Mouse (Mus musculus) c-Kit-positive CD71-positive TER-119-negative erythroid progenitor cells, embryonic 14.5 days (primary cell): Measurements from ENCODE around the gene Epsti1.
A peak's percentile ranks its signal among the peaks of the same experiment; 100 is the strongest.
"Not testable (repeated sequence)": the region's sequence is repeated elsewhere in the genome, so short reads cannot be mapped to it uniquely, and the experiment has no call there.

Source experiments
- DNase-seq: peaks from one replicate; pipeline ENCODE4 v3.0.0-alpha.2; 2013; ENCODE audit warnings: low read depth

Epsti1 gene

DNA sequence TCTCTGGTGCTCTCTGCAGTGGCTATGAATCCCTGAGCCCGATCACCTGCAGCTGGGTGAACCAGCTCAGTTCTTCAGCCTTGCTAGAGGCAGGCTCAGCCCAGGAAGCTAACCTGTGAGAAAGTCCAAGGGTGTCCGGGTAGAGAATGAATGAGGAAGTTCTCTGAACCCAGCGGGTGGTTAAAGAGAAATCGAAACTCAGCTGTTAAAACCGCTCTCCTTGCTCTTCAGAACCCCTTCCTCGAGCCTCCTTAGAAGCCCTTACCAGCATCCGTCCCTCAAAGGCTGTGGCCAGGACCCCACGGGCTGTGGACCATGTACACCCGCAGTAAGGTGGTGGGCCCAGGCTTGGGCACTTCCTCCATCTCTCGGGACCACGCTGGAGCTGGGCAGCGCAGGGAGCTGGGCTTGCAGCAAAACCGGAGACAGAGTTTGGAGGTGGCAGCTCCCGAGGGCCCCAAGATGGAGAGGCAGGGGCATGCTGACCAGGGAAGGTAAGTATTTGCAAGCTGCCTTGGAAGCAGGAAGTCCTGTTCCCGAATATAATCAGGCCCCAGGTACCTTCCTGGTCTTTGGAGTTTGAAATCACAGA is at the start of gene Epsti1:
Gene Epsti1 (plus strand): TSS at position 69 of the 592 bp plus-strand sequence.
- no peak for DNase-seq

DNA sequence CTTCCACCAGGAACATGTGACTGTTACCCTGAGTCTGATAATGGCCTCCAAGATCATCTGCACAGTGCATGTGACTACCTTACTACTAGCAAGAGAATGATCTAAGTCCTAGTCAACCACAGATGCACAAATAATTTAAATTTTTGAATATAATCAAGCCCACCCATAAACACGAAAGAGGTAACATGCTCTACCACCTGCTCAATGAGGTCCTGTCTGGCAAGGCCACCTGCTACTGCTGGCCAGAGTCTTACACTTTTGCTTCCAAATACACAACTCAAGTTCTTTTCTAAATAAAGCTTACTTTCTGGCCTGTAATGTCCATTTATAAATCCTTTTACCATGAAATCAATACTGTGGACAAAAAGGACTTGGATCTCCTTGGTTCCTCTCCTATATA is 44.1 kb upstream of the Epsti1 start:
- DNase-seq = no peak

DNA sequence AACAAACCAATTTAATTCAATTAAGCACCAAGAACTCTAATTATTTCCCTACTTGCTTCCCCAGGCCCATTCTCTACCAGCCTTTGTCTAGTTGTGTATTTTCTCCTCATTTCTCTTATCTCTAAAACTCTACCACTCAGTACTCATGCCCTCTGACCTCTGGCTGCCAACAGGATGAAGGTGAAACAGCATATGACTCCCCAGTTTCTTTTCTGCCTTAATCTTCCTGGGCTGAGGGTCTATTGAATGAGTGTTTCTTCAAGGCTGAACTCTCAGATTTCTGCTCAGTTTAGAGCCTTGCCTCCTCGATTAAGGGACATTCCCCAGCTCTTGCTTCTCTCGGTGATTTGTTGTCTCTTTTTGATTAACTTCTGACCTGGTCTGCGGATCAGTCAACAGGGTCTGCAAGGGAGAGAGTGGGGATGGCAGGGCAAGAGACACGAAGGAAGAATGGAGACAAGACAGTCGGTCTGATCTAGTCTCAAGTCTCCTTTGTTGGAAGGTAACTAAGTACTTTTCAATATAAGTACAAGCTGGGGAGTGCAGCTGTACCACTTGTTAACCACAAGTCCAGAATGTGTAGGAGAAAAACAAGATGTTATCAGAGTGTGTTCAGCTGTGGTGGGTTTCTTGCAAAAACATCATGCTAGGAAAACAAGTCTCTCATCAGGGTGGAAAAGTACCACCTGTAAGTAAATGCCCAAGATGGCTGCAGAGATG is 43.0 kb upstream of the Epsti1 start:
- DNase-seq = no peak

DNA sequence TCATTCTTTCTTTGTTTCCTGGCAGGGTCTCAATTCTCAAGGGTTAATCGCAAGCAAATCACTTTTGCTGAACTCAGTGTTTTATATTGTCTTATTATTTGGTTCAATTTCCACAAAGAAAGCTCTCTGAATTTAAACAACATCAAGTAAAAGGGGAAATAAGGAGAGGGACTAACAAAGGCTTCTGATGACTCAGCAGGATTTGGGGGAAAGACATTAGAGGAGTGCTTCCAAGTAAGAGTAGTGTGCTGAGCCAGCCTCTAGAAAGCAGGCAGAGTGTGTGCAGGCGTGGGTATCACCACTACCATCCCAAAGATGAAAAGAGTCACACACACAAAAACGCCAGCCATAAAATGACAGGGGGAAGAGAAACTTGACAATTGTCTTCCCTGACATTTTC is 40.0 kb upstream of the Epsti1 start:
- no peak for DNase-seq

DNA sequence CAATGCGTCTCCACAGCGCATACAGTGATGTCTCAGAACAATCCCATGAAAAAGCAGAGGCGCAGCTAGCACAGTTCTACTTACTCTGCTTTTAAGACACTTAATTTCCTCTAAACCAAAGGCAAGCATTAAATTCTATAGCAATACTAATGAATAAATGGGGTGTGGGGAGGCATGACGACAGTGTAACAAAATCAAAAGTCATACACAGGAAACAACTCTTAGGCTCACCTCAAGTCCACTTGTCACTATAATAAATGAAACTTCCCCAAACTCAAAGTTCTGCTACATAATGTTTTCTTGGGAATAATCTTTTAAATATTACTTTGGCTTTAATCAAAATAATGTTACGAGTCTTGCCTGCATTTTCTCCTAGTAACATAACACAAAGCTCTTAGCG is 39.5 kb upstream of the Epsti1 start:
- no peak for DNase-seq

DNA sequence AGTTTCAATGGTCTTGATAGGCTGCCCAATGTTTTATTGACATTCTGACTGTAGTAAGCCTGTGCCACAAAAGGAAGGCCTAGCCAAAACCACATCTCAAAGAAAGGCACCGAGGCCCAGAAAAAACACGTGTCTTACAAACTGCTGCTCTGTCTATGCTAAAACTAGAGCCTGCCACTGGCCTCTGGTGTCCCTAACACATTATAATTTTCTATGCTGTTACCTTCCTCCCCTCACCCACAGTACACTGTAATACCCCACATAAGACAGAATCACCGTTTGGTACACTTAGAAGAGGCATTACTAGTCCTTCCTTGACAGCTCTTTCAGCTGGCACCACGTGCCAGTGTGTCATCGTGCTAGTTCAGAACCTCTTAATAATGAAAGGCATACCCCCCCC is 36.4 kb upstream of the Epsti1 start:
- DNase-seq = no peak

DNA sequence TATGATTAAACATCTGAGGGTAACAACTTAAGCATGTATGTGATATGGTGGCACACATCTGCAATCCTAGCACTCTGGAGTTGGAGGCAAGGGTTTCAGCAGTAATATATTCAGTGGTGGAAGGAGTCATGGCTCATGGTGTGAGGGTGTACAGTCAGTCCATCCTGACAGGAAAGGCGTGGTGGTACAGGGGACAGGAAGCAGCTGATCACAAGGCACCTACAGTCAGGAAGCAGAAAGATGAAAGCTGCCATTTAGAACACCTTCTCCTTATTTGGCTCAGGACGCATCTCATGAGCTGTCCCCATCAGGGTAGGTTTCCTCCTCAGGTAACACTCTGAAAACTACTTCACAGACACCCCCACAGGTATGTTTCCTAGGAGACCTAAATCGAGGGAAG is 33.1 kb upstream of the Epsti1 start:
- DNase-seq = no peak

DNA sequence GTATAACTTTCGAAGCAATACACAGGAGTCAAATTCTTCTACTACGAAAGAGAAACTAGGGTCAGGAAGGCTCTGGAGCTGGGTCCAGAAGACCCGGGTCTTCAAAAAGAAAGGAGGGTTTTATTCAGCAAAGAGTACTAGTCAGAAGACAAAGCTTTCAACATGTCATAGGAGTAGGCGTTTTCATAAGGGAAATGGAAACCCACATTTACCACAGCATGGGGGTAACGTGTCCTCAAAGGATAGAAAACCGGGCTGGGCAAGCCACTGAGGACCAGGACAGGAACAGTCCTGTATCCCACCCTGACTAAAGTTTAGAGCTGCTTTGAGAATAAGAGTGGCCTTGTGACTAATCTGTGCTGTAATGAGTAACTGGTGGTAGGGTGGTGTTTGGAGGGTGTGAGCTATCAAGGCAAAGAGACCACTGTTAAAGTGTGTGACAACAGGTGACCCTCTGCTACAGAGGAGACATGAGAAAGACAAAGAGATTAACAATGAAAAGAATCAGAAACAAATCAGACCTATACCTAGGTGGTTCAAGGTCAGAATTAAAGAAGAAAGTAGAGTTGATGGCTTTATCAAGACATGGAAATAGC is 32.6 kb upstream of the Epsti1 start:
- DNase-seq = no peak

DNA sequence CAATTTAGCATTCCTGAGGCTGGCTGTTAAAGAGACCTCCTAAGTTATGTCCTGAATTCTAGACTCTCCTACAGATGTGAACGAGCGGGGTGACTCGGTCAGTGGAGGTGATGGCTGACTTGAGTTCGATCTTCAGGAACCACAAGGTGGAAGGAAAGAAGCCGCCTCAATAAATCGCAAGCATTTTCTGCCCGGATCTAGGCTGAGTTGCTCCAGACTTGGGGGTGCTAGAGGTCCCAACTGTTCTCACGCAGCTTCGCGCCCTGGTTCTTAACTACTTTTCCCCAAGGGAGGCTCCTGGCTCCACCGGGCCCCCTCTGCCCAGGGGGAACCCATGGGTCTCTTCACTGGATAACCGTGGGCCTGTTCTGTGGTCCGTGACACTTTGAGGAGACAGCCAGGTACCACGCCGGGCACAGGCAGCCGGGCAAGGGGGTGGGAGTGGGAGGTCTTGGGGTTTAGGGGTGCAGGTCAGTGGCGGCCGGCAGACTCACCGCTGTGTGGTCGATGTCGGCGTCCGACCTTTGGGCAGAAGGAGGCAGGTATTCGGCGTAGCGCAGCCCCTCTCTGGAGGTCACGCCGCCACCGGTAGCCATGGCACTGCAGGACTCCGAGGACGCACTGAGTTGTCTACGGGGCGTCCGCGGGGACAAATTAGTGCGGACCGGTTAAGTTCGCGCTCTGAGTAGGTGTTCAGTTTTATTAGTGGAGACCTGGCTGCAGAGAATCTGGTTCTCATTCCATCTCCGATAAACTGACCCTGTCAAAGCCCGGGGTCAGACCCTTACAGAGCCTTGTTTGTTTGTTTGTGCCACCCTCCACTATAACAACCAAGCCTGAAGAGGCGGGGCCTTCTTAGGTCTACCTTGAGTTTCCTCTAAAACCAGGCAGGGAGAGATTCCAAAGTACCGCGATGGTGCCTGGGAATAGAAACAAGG is 29.5 kb upstream of the Epsti1 start, which contains the start of gene Dnajc15:
Gene Dnajc15 (minus strand): TSS at position 822 of the 938 bp plus-strand sequence.
- peak; percentile 80 for DNase-seq

DNA sequence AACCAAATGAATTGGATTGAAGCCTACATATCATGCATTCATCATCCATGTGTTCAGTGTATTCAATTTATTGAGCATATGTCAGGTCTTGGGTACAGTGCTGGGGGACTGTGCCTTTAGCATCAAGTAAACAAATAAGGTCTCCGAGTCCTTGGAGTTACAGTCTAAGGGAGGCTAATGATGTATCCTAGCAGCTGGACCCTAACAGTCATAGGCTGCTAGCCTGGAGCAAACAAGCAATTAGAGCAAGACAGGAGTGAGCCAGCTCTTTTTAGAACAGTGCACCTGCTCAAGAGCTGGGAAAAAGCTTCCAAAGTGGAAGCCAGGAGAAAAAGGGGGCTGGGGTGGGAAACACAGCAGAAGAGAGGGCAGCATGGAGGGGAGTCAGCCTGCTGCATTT is 27.8 kb upstream of the Epsti1 start:
- DNase-seq = no peak

DNA sequence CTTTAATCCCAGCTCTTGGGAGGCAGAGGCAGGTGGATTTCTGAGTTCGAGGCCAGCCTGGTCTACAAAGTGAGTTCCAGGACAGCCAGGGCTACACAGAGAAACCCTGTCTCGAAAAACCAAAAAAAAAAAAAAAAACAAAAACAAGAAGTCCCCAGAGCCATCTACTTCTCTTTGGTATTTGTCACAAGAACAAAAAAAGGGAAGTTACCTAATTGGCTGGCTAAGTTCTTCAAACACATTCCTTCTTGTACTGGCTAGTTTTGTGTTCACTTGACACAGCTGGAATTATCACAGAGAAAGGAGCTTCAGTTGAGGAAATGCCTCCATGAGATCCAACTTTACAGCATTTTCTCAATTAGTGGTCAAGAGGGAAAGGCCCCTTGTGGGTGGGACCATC is 26.2 kb upstream of the Epsti1 start:
- DNase-seq = not testable (repeated sequence)

DNA sequence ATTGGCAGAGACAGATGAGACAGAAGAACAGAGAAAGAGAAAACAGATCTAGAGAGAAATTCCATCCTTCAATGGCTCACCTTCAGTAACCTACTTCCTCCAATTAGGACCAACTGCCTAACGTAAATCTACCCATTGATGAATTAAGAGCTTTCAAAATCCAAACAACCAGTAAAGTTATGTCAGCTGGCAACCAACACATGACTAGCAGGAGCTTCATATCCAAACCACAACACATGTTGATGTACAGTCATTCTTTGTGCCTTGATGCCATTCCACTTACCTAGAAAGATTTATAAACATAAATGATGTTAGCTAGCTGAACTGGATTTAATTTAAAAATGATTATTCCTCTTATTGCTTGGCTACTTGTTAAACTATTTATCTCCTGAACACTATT is 22.0 kb upstream of the Epsti1 start:
- DNase-seq = no peak

DNA sequence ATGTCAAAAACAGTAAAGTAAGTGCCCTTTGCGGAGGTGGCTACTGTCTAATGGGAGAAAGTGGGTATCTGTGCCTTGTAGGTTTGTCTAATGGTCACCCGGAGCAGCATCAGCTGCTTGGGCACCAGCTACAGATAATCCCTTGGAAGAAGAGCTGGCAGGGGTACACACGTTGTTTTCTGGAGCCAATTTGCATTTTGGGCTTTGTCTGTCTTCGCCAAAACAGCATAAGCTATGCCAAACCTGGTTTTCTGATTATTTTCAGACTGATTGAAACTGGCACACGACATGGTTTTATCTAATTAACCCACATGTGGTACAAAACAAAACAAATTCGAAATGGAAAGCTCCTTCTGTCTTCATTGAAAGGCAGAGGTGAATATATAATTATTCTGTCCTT is 21.4 kb upstream of the Epsti1 start:
- no peak for DNase-seq

DNA sequence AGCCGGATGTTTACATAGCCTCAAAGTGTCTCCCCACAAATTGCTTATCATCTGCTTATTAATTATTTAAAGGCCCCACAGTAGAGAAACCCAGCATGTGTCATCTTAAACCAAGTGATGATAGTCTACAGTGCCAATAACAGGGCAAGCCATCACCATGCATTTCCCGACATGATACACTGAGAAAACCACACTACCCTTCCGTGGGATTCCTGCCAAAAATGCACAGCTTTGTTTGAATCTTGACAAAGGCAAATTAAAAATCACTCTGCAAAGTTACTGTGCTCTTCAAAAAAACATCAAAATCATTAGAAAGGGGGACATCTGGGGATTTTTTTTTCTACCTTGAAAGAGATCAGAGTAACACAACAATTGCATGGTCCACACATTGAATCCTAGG is 17.7 kb upstream of the Epsti1 start:
- DNase-seq = no peak

DNA sequence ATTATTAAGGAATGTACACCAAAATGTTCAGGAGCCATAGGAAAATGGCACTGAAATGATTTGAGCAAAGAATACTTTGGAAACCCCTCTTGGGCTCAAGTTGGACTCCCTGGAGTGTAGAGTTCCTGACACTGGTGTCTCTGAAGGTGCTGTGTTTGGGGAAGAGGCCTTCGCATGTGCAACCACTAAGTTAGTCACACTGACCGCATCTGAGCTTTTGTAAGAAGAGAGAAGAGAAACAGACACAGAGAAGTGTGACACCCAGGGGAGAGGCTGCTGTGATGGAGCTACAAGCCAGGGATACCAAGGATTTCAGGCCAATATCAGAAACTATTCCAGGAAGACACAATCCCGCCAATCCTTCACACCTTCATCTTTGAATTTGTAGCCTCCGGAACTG is 17.1 kb upstream of the Epsti1 start:
- no peak for DNase-seq

DNA sequence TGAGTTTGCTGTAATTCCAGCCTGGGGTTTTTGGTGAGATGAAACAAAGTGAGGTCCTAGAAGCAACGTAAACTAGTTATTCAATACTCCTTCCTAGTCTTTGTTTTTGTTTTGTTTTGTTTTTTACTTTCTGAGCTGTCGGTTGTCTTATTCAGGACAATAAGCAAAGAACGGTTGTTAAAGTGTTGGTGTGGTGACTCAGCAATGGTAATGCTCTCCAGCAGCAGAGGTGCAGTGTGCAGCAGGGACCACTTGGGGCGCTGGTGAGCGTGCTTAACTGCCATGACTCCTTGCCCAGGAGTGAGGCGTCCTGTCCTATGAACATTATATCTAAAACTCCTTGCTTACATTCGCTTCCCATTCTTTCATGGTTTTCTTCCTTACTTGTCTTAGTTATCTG is 14.1 kb upstream of the Epsti1 start:
- no peak for DNase-seq

DNA sequence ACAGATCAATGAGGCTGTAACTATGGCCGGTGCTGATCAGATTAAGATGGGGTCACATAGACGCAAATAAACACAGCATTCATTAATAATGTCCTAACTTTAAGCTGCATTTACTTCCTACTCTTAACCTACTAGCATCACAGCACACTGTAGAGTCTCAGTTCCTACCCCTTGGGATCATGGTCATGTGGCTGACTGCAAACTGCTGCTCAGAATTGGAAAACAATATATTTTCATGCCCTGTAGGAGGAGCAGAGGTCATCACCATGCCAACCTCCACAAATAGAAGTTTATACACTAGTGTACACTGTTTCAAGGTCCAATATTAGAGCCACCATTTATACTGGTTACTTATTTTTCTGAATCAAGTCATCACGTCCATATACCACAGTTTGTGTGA is 8.1 kb upstream of the Epsti1 start:
- no peak for DNase-seq

DNA sequence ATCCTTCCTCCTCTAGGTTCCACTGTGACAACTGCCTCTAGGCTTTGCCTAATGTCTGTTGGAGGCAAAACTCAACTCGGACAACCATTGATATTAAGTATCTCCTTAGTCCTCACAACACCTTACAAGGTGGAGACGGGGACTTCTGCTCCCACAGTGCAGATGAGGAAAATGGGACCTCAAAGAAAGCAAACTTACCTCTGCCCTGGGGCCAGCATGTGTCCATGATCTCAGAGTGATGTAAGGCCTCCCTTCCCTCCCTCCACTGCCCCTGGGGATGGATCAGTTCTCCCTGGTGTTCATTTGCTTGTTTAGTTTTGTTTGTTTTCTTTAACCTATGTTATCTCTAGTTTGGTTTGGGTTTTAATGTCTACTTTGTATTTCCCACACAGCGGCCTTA is 1.5 kb upstream of the Epsti1 start:
- DNase-seq = no peak

DNA sequence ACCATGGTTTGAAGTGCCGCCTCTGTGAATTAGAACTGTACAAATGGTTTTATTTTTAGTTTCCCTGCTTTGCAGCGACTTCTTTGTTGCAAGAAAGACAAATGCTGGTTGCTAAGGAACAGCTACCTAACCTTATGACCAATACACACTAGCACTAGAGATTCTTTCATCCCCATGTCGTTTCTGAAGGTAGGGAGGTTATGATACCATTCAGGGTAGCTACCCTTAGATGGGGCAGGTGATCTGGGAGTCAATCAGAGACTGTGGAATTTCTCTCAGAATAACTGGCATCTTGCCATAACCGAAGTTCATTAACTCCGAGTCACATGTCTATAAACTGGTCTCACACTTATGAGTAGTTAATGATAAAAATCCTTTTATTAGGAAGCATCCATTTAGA is 1.4 kb downstream of the Epsti1 start:
- no peak for DNase-seq

DNA sequence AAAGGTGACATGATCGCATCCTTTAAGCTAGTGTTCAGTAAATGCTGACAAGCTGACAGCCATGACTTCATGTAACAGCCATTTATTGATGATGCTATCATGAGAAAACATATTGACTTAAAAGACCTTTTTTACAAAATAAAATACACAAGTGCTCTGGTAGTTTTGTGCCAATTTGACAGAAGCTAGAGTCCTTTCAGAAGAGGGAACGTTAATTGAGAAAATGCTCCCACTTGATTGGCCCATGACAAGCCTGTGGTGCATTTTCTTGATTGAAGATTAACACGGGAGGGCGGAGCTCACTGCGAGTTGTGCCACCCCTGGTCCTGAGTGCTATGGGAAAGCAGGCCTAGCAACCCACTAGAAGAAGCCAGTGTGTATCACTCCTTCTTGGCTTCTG is 2.5 kb downstream of the Epsti1 start:
- no peak for DNase-seq

DNA sequence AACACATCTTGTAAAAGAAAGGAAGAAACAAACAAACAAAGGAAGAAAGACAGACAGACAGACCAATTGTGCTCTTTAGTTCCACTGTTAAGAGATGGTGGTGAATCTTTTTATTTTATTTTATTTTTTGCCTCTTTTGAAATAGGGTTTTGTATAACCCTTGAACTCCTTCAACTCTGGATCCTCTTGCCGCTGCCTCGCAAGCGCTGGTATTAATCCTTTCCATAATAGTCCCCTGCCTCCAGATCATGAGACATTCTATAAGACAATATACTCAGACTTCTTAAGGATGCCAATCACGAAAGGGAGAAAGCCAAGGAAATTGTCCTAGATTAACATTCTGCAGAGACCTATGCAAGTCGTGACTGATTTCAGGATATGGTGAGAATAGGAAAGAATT is 11.7 kb downstream of the Epsti1 start:
- DNase-seq = no peak

DNA sequence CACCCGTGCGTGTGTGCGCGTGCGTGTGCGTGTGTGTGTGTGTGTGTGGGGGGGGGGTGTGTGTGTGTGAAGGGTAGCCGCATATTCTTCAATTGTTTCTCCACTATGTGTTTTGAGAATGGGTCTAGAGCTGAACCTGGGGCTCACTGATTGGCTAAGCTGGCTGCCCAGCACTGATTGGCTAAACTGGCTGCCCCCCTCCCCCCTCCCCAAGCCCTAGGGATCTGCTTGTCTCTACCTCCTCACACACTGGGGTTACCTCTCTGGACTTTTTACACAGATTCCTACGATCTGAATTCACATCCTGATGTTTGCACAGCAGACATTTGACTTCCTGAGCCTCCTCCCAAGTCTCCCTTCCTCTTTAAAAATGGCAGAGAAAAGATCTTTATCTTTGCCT is 17.6 kb downstream of the Epsti1 start:
- DNase-seq = no peak
